Mouse (Mus musculus) liver, postnatal 0 days (tissue): ENCODE results near the gene Chrng.

ENCODE experiments used
- CTCF ChIP-seq: sonication (generic); IDR thresholded peaks from 2 replicates; pipeline ENCODE4 v1.5.1; 2016; ENCODE audit warnings: antibody characterized with exemption, low read depth
- EP300 ChIP-seq: IDR thresholded peaks from 2 replicates; pipeline ENCODE4 v1.6.1; 2016; ENCODE audit warnings: antibody characterized with exemption, low read depth, mild to moderate bottlenecking

- TF ChIP-seq CTCF (no peak), EP300 (no peak)
Observed at GRCm38 (mm10) chr1:87164796-87165184, 39.7 kb upstream of the Chrng start.
